ENCODE assay signal across 8 mouse cellular contexts in the genomic region with DNA sequence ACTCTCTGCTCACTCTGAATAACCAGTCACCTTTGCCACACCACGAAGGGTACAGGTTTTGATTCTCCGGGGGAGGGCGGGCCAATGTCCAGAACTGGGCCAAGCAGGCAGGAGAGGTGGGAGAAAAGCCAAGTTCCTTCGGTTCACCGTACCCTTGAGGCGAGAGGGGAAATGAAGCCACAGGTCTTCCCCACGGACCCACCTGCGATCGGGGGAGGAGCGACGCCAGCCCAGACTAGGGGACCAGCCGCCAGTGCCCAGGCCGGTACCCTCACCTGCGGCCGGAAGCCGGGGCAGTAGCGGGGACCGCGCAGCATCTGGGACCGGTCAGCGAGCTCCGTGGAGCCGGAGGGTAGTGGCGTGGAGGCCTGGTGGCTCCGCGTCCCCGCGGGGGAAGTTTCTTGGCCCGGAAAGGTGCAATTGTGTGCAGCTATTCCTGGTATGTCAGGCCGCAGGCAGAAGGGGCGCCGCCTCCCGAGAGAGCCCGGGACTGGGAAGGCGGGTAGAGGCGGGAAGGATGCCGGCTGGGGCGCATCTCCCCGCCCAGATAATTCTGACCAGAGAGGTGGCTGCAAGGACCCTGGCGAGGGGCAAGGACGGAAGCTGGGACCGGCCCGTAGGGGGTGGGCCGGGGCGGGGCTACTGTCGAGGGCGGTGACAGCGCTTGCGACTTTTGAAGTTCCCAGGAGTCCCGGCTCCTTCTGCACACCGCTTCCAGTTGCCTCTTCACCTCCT. TPM values are rescaled to one million over a fixed set of nuclear protein-coding genes. Genes with fewer than 3 reads are reported as not detected.
DNase-seq lines count a peak whose midpoint lies in the region; ATAC-seq and TF ChIP-seq lines count a peak whose summit lies in the region.

A gene (minus strand): TSS at position 578 of the 735 bp plus-strand sequence.
A gene (plus strand): TSS at position 721 of the 735 bp plus-strand sequence.

- no peak for TF ChIP-seq CTCF in kidney, adult 2 months (conservative IDR thresholded peaks at IDR 0.05; ENCODE audit: insufficient read depth, insufficient read length, low read depth, low read length)
- no peak for TF ChIP-seq CTCF in testis, adult 2 months (IDR thresholded peaks at IDR 0.05; ENCODE audit: control insufficient read depth, insufficient read depth, insufficient replicate concordance, low read depth, low read length)

- TF ChIP-seq POLR2A in kidney, adult 2 months (IDR thresholded peaks at IDR 0.05; ENCODE audit: low read depth, low read length) = peak; percentile 40
- no peak for TF ChIP-seq POLR2A in testis, adult 2 months (IDR thresholded peaks at IDR 0.05; ENCODE audit: control insufficient read depth, low read depth, low read length)

- peaks cover 27% of the 10 kb centered on the region for H3K4me1 ChIP-seq in embryonic facial prominence, embryonic 10.5 days
- peaks cover 17% of the 10 kb centered on the region for H3K4me1 ChIP-seq in kidney, adult 2 months (ENCODE audit: control insufficient read depth, insufficient read depth, low read length)
- H3K4me1 ChIP-seq in liver, embryonic 12.5 days = peaks cover 14% of the 10 kb centered on the region
- no peaks in the 10 kb centered on the region; the same call in 1 of the 2 replicates for H3K4me1 ChIP-seq in testis, adult 2 months (ENCODE audit: control insufficient read depth, insufficient read depth, low read length)

- peak within 1 kb of the TSS; percentile 35; the same call in 1 of the 2 replicates for H3K9ac ChIP-seq in liver, embryonic 12.5 days

- peak; percentile 10 to 22 for DNase-seq in thymus, adult 18-20 months
- DNase-seq in thymus, postnatal 0 days (ENCODE audit: low spot score) = no peak
- DNase-seq in embryonic facial prominence, embryonic 10.5 days (ENCODE audit: low spot score) = peak; percentile 86
- DNase-seq in heart, adult 8-10 months (ENCODE audit: low spot score) = peak; percentile 80
- DNase-seq in kidney, adult 2 months = peak; percentile 96
- peak; percentile 20 for DNase-seq in naive thymus-derived CD4-positive, alpha-beta T cell, adult 2 months (ENCODE audit: low read depth)

- peak; percentile 74 for ATAC-seq in liver, embryonic 12.5 days

- WGBS in embryonic facial prominence, embryonic 10.5 days = under 1% methylated on average over 51 of the region's 51 CpGs
- under 1% methylated on average over 51 of the region's 51 CpGs for WGBS in kidney, adult 2 months
- WGBS in liver, embryonic 12.5 days (ENCODE audit: insufficient replicate concordance) = under 1% methylated on average over 51 of the region's 51 CpGs

- H3K9me3 ChIP-seq in embryonic facial prominence, embryonic 10.5 days = no peaks in the 10 kb centered on the region
- H3K9me3 ChIP-seq in liver, embryonic 12.5 days (replicated peaks) = no peaks in the 10 kb centered on the region

- H3K27ac ChIP-seq in embryonic facial prominence, embryonic 10.5 days (replicated peaks) = peak within 1 kb of the TSS; percentile 76
- peak within 1 kb of the TSS; percentile 99 for H3K27ac ChIP-seq in kidney, adult 2 months (ENCODE audit: insufficient read depth, low read depth, low read length)
- no peak within 1 kb of the TSS for H3K27ac ChIP-seq in liver, embryonic 12.5 days
- no peak within 1 kb of the TSS for H3K27ac ChIP-seq in testis, adult 2 months (ENCODE audit: control insufficient read depth, insufficient read depth, low read depth, low read length)

- peak within 1 kb of the TSS; percentile 71 for H3K4me3 ChIP-seq in embryonic facial prominence, embryonic 10.5 days
- H3K4me3 ChIP-seq in kidney, adult 2 months (ENCODE audit: insufficient read depth, low read depth, low read length) = peak within 1 kb of the TSS; percentile 94
- peak within 1 kb of the TSS; percentile 58 for H3K4me3 ChIP-seq in liver, embryonic 12.5 days
- peak within 1 kb of the TSS; percentile 69 for H3K4me3 ChIP-seq in testis, adult 2 months (ENCODE audit: control insufficient read depth, low read depth, low read length)

- peak within 1 kb of the TSS; percentile 87 for H3K4me2 ChIP-seq in liver, embryonic 12.5 days

- H3K36me3 ChIP-seq in embryonic facial prominence, embryonic 10.5 days (replicated peaks) = no peaks in the 10 kb centered on the region
- H3K36me3 ChIP-seq in kidney, adult 2 months (ENCODE audit: control insufficient read depth, insufficient read depth, low read length) = no peaks in the 10 kb centered on the region; the same call in 1 of the 2 replicates
- H3K36me3 ChIP-seq in liver, embryonic 12.5 days = no peaks in the 10 kb centered on the region
- no peaks in the 10 kb centered on the region for H3K36me3 ChIP-seq in testis, adult 2 months (ENCODE audit: control insufficient read depth, insufficient read depth, low read length)

- peaks cover 49% of the 10 kb centered on the region for H3K27me3 ChIP-seq in embryonic facial prominence, embryonic 10.5 days (replicated peaks; ENCODE audit: low read depth, poor library complexity, severe bottlenecking)
- H3K27me3 ChIP-seq in kidney, adult 2 months (replicated peaks; ENCODE audit: control insufficient read depth, insufficient read depth, low read length) = no peaks in the 10 kb centered on the region
- H3K27me3 ChIP-seq in liver, embryonic 12.5 days (replicated peaks) = peaks cover 56% of the 10 kb centered on the region
- H3K27me3 ChIP-seq in testis, adult 2 months (ENCODE audit: control insufficient read depth, insufficient read depth, low read length) = no peaks in the 10 kb centered on the region

RNA-seq across cellular contexts. Expression of the first gene that starts in this region (rescaled TPM):
- 0.68 and 1.6 TPM in 2 replicates for polyA plus RNA-seq in thymus, postnatal 0 days (2015; fragmentation: Nextera tagmentation; extraction: Ambion mirVana)
- 0.68 and 1.6 TPM in 2 replicates for polyA plus RNA-seq in embryonic facial prominence, embryonic 10.5 days (2016; fragmentation: Nextera tagmentation; extraction: Ambion mirVana)
- total RNA-seq in heart, adult 8-10 months (2022) = 1 to 10 TPM in 1 of 4 experiments, under 1 TPM in 2, not detected in 1; 0.72 to 2.0 (median 0.98) TPM
- polyA plus RNA-seq in kidney, adult 2 months (2012; rRNA removed) = 10.2 and 13.3 TPM in 2 replicates
- polyA plus RNA-seq in liver, embryonic 12.5 days (2016; fragmentation: Nextera tagmentation; extraction: Ambion mirVana) = not detected in 2 replicates
- polyA plus RNA-seq in testis, adult 2 months (2012; rRNA removed) = 0.48 TPM in 1 of 2 replicates, not detected in the other

RNA-seq across cellular contexts. Expression of the second gene that starts in this region (rescaled TPM):
- polyA plus RNA-seq in thymus, postnatal 0 days (2015; fragmentation: Nextera tagmentation; extraction: Ambion mirVana) = 2.6 and 3.2 TPM in 2 replicates
- polyA plus RNA-seq in embryonic facial prominence, embryonic 10.5 days (2016; fragmentation: Nextera tagmentation; extraction: Ambion mirVana) = 3.5 and 3.8 TPM in 2 replicates
- 100 to 1,000 TPM; 393 to 433 (median 398) TPM for total RNA-seq in heart, adult 8-10 months (2022)
- 40.0 and 53.1 TPM in 2 replicates for polyA plus RNA-seq in kidney, adult 2 months (2012; rRNA removed)
- polyA plus RNA-seq in liver, embryonic 12.5 days (2016; fragmentation: Nextera tagmentation; extraction: Ambion mirVana) = 3.1 and 3.3 TPM in 2 replicates
- polyA plus RNA-seq in testis, adult 2 months (2012; rRNA removed) = 1.7 and 2.3 TPM in 2 replicates

Comparison
In these comparisons a context has a peak if more than half of its experiments do, and no peak if none do; other contexts are left out.
1. H3K27ac ChIP-seq: peak in embryonic facial prominence, embryonic 10.5 days (single experiment) and kidney, adult 2 months (single experiment); none in liver, embryonic 12.5 days (single experiment) and testis, adult 2 months (single experiment).
2. Peak in every context shown above with its lines, with median percentiles within 50 percentile points of each other: H3K4me3 ChIP-seq.